Mouse (Mus musculus) G1E-ER4 (cell line): ENCODE data around the gene Serpina11. TPM values are rescaled to one million over a fixed set of nuclear protein-coding genes. Genes with fewer than 3 reads are reported as not detected.

Experiments used
- GATA1 ChIP-seq: IDR thresholded peaks from one replicate; pipeline ENCODE4 v1.8.0; 2012; ENCODE audit warnings: low read length, inconsistent platforms
- polyA plus RNA-seq: library from polyadenylated mRNA; stranded (reverse); fragments of >175 nt; gene quantifications from 2 replicates; pipeline ENCODE4 v1.2.3, GENCODE M21; 2012

Serpina11 gene
- polyA plus RNA-seq, result not detected in 2 replicates

- TF ChIP-seq GATA1, result no peak
Observed at GRCm38 (mm10) chr12:103989857-103990256, at the start of gene Serpina11. Serpina11 (minus strand) TSS chr12:103989957.

DNA sequence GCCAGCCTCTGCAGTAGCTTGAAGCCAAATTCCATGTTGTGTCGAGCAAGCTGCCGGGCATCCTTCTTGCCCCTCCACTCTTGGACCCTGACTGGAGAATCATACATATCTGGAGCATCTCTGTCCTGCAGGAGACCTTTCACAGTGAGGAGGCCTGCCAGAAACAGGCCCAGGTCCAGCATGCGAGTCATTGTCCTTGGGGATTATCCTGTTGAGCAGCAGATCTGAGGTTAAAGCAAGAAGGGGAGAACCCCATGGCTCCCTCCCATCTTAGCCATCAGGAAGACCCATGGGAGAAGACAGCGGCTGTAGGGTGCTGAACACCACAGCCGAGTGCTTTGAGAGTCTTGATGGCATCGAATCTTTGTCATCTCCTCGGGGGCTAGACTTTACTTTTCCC lies 48.4 kb upstream of the Serpina11 start:
- no peak for TF ChIP-seq GATA1

DNA sequence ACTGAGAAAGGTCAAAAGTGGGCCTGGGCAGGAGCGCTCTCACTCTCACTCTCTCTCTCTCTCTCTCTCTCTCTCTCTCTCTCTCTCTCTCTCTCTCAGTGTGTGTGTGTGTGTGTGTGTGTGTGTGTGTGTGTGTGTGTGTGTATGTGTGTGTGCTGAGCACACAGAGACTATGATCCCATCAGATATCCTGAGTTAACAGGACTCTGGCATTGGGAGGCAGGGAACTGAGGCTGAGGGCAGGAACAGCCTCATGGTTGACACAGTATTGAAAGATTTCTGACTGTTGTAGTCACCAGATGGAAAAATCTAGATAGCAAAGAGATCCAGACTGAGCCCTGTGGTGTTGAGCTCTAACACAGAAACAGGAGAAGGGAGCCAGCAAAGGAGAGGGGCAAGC lies 44.0 kb upstream of the Serpina11 start:
- no peak for TF ChIP-seq GATA1

- TF ChIP-seq GATA1, result no peak
Observed at GRCm38 (mm10) chr12:104029986-104030385, 40.2 kb upstream of the Serpina11 start.

GRCm38 (mm10) chr12:104015280-104015679 lies 25.5 kb upstream of the Serpina11 start:
- no peak for TF ChIP-seq GATA1

DNA sequence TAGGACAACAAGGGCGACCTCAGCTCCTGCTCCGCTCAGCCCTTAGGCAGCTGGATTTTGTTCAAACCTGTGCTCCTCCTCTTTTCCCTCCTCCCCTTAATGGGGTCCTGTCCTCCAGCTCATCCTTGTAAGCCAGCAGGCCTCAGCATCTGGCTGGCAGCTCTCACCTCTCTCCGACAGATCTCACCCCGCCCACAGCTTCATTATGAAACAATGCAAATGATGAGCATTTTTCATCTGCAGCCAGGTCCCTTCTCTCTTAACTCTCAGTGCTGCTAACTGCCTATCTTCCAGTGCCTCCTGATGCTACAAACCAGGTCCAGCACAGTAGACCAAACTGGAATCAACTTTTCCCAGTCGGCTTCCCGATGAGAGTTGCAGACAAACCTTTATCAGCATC lies 23.9 kb upstream of the Serpina11 start, which contains the start of gene Serpina9:
Gene Serpina9, minus strand, starts transcription at position 136 of the 400 bp plus-strand sequence.
- no peak for TF ChIP-seq GATA1

GRCm38 (mm10) chr12:104004689-104005088 lies 14.9 kb upstream of the Serpina11 start:
- TF ChIP-seq GATA1, result no peak

GRCm38 (mm10) chr12:104003238-104003612 lies 13.5 kb upstream of the Serpina11 start:
- TF ChIP-seq GATA1, result no peak

DNA sequence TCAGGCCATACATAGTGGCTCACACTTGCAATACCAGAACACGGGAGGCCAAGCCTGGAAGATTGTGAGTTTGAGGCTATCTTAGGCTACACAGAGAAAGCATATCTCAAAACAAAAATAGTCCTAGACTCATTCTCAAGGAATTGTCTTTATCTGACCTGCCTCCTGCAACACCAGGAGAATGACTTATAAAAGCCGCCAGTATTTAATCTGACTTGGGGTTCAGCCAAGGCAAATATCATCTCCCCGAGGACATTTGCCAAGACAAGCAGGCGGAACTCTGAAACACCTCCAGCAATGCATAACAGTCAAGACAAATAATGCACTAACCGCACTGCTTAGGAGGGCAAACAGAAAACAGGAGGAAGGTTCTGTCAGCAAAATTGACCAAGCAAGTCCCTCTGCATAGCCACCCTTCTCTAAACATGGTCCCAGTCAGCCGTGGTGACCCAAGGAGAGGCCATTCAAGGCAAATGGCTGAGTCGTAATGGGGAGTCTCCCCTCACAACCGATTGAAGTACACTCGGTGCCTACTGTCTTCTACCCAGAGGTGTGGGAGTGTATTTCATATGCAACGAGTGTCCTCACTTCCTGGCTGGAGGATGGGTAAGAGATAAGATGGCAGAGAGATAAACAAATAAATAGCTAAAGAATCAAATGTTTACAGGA lies 12.9 kb upstream of the Serpina11 start:
- TF ChIP-seq GATA1, result no peak

- TF ChIP-seq GATA1, result no peak
Observed at GRCm38 (mm10) chr12:104000594-104000993, 10.8 kb upstream of the Serpina11 start.

GRCm38 (mm10) chr12:103999611-104000010 lies 9.9 kb upstream of the Serpina11 start:
- TF ChIP-seq GATA1, result no peak

GRCm38 (mm10) chr12:103996513-103996912 lies 6.8 kb upstream of the Serpina11 start:
- TF ChIP-seq GATA1, result no peak

GRCm38 (mm10) chr12:103995292-103996072 lies 5.7 kb upstream of the Serpina11 start:
- no peak for TF ChIP-seq GATA1

DNA sequence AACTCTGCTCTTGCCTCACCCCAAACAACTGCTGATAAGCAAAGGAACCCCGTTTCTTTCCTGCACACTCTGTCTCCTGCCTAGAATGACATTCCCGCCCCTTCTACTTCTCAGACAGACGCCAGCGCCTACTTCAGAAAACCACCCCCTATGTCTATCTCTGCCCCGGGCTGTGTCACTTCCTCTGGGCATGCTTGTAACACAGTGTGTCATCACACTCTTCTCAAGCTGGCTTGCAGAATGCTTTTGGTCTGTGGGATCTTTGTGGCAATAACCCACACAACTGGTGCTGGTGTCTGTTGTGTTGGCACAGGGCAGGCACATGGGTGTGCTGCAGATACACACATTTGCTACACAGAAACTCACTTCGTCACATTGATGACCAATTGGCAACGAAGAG lies 3.2 kb upstream of the Serpina11 start:
- no peak for TF ChIP-seq GATA1

GRCm38 (mm10) chr12:103989514-103989767 lies 316 bp downstream of the Serpina11 start:
- no peak for TF ChIP-seq GATA1

DNA sequence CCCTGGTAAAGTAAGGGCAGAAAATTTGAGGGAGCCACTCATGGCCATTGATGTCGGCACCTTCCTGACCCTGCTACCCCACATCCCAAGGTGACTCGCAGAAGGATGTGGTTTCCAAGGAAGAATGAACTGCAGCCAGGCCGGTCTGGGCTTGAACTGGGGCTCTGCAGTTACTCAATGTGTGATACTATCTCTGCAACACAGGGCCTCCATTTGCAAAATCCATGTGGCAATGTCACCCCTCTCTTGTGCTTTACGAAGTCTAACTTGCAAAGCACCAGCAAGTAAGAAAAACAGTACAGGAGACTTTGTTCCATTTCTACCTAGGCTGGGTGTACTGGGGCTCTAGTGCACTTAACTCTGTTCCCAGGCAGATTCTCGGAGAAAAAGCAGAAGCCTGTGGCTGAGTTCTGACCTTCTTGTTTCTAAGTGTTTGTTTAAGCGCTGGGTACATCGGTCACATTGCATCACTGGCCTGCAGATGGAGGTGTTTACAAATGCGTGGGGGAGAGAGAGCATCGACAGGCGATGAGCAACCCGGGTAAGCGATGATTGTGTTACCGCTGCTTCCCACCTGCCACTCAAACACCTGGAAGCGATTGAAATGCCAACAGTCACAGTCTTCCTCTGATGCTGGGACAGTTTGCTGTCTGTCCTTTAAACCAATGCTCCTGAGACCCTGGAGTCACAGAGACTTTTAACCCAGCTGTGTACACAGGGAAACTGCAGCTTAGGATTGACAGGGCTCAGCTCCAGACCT lies 823 bp downstream of the Serpina11 start:
- no peak for TF ChIP-seq GATA1

- no peak for TF ChIP-seq GATA1
Observed at GRCm38 (mm10) chr12:103985868-103986267, 3.9 kb downstream of the Serpina11 start.

GRCm38 (mm10) chr12:103984935-103985334 lies 4.8 kb downstream of the Serpina11 start:
- TF ChIP-seq GATA1, result no peak
